Mouse (Mus musculus) spleen, adult 2 months (tissue): ENCODE results near the gene Cdkl3.

Experiments used
- CTCF ChIP-seq: fragments of 200-500 bp; IDR thresholded peaks from 2 replicates; pipeline ENCODE4 v1.5.1; 2011; ENCODE audit warnings: mild to moderate bottlenecking, inconsistent platforms; ENCODE audit not compliant: insufficient read depth, insufficient read length, insufficient replicate concordance; ENCODE audit errors: extremely low read depth
- POLR2A ChIP-seq: fragments of 200-500 bp; IDR thresholded peaks from 2 replicates; pipeline ENCODE4 v1.6.1; 2011; ENCODE audit warnings: low read depth, low read length, inconsistent platforms

DNA sequence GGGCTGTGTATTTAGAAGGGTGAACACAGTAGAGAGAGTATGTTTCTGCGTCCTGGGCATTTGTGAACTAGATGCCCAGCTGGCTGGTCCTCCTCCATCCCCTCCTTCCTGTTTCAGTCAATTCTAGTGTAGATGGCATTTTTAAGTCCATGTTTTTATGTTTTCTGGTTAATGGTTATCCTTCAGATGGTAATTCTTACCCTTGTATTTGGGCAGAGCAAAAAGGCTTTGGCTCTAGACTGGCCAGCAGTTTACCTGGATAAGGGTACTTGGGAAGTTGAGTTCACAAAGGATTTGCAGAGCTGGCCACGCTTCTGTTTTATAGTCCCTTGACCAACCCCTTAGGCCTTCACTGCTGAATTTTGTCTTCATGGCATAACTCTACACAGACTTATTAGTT lies 102.0 kb downstream of the Cdkl3 start:
- no peak for TF ChIP-seq CTCF
- no peak for TF ChIP-seq POLR2A
